Mouse (Mus musculus): ENCODE data around the gene Ghrh.

The Ghrh gene

DNA sequence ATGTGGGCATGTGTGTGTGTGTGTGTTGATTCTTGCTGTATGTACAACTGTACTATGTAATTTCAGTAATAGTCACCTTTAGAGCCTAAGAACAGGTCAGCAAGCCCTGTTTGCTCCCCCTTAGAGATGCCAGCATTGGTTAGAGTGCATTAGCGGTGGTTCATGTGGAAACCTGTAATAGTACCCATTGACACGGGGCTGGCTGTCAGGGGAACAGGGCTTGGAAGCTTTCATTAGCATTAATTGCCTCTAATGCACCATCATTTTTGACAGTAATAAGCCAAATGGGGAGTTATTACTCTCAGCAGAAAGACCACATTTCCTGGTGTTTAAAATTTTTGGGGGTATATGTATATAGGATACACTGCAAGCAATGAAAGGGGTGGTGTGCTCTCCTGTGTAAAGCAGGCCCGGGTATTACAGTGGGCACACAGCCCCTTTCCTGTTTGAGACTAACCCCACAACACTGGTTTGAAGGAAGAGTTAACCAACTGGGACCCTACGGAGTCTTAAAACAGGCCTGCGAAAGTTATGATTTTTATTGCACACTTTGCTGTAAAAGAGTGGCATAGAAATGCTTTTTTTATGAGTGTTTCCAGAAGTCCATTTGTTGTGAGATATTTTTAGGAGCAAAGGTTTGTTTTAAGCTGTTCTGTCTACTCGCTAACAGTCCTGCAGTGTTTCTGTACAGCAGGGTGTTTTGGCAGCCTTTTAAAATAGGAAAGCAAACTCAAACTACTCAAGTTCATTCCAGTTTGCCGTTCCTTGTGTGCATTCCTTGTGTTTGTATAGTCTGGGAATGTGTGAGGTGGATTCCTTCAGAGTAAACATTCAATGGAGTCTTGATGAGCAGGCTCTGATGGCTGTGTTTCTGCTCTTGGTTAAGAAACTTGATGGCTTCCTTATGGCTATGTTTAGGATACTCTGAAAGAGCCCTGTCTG, 40.9 kb downstream of the Ghrh start:
- no peak for DNase-seq

DNA sequence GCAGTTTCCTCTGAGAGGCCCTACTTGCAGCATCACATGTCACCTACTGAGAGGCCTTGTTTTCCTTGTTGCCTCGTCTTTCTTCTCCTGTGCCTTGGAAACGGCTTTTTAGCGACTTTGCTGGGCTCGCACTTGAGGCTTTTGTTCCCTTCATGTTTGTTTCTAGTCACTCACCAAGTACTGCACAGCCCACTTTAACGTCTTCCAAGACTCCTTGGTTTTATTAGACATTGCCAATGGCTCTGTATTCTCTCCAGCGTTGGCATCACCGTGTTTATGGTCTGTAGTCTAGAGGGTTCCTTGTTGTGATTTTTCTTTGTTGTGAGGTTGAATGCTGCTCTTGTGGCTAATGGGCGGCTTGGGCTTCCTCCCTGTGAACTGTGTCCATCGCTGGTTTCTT, 44.2 kb downstream of the Ghrh start:
- DNase-seq, result no peak

DNA sequence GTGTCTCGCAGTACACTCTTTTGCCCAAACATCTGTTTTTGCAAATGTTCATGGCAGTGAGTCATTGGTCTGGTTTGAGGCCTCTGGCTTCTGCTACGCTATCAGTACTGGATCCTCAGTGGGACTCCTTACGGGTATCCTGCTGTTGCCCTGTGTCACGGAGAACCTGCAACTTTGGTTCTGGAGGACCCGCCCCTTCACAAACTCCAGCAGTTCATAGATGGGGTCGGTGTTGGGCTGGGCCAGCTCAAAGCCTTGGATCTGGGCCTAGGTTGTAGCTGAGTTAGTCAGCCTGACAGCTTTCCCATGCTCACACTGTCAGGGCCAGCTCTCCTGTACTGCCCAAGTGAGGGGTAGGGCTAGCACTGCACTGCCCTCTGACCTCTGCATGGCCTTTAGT, 47.3 kb downstream of the Ghrh start:
- DNase-seq, result no peak

- DNase-seq, result no peak
These were observed 51.1 kb downstream of the Ghrh start for GRCm38 (mm10) chr2:157296105-157296689.

- peak; percentile 90 for DNase-seq
These were observed 55.2 kb downstream of the Ghrh start for GRCm38 (mm10) chr2:157292093-157292492.

DNA sequence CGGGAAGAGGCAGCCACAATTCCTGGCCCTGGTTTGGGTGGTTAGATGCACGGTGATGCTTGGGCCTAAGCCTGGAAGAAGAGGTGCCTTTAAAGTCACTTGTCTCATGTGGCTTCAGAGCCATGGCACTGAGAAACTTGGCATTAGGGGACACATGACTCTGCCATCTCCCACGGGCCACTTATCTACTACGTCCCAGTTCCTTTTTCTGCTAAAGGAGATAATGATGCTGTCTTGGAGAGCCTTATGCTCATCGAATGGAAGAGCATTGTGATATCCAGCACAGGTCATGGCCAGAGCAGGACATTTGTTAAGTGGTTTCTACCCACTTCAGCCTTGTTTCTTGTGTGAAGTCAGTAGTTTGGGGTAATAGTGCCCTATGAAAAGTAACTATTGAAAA, 58.3 kb downstream of the Ghrh start:
- DNase-seq, result no peak

- DNase-seq, result peak; percentile 44
These were observed 59.8 kb downstream of the Ghrh start for GRCm38 (mm10) chr2:157287542-157287941.

- DNase-seq, result no peak
These were observed 64.0 kb downstream of the Ghrh start for GRCm38 (mm10) chr2:157283321-157283720.

Measured in right cerebral cortex, postnatal 4 days (tissue).